Mouse (Mus musculus) midbrain, postnatal 0 days (tissue): ENCODE measurements around the gene Gm20518. TPM values are rescaled to one million over a fixed set of nuclear protein-coding genes. Genes with fewer than 3 reads are reported as not detected.
A peak's percentile ranks its signal among the peaks of the same experiment; 100 is the strongest.

Source experiments
- ATAC-seq: fragments of 200-750 bp; cut with Nextera tagmentation; 2 replicates; pipeline ENCODE4 v1.8.0; 2017; ENCODE audit warnings: moderate number of reproducible peaks, mild to moderate bottlenecking, moderate TSS enrichment, moderate library complexity; ENCODE audit not compliant: low FRiP score
- DNase-seq: peaks from one replicate; pipeline ENCODE4 v3.0.0-alpha.2; 2015; ENCODE audit warnings: low spot score
- H3K27ac ChIP-seq: fragments of 300-500 bp; sonication (generic); 2 replicates; pipeline ENCODE4 v1.5.1; 2014; ENCODE audit warnings: low read depth, mild to moderate bottlenecking, low read length, mixed read lengths
- H3K27me3 ChIP-seq: fragments of 300-500 bp; sonication (generic); 2 replicates; pipeline ENCODE4 v1.6.1; 2014; ENCODE audit warnings: low read length, control low read depth, mixed read lengths; ENCODE audit not compliant: insufficient read depth
- H3K36me3 ChIP-seq: fragments of 300-500 bp; sonication (generic); 2 replicates; pipeline ENCODE4 v1.6.1; 2014; ENCODE audit warnings: low read length, control low read depth, mixed read lengths; ENCODE audit not compliant: insufficient read depth
- H3K4me1 ChIP-seq: fragments of 300-500 bp; sonication (generic); 2 replicates; pipeline ENCODE4 v1.6.1; 2014; ENCODE audit warnings: mild to moderate bottlenecking, control low read depth, antibody characterized with exemption, low read length, mixed read lengths; ENCODE audit not compliant: insufficient read depth
- H3K4me2 ChIP-seq: fragments of 300-500 bp; sonication (generic); 2 replicates; pipeline ENCODE4 v1.6.1; 2014; ENCODE audit warnings: low read depth, mild to moderate bottlenecking, low read length, mixed read lengths; ENCODE audit not compliant: poor library complexity, severe bottlenecking
- H3K4me3 ChIP-seq: fragments of 300-500 bp; sonication (generic); 2 replicates; pipeline ENCODE4 v1.5.1; 2014; ENCODE audit warnings: low read depth, mild to moderate bottlenecking, low read length, moderate library complexity
- H3K9ac ChIP-seq: fragments of 300-500 bp; sonication (generic); replicated peaks from 2 replicates; pipeline ENCODE4 v1.6.1; 2014; ENCODE audit warnings: mild to moderate bottlenecking, low read length, moderate library complexity, mixed read lengths; ENCODE audit not compliant: poor library complexity, severe bottlenecking
- H3K9me3 ChIP-seq: fragments of 300-500 bp; sonication (generic); 2 replicates; pipeline ENCODE4 v1.6.1; 2016; ENCODE audit warnings: low read length, control low read depth
- CTCF ChIP-seq: IDR thresholded peaks from 2 replicates; pipeline ENCODE4 v1.5.1; 2016; ENCODE audit warnings: antibody characterized with exemption, mild to moderate bottlenecking
- WGBS: fragments of 180-500 bp; shearing (Covaris S2); extraction: QIAGEN DNeasy Blood & Tissue Kit; methylation state at CpG from one replicate; pipeline ENCODE4 v1.1.7; 2014; 5-methylcytosine and 5-hydroxymethylcytosine counted together
- polyA plus RNA-seq: library from polyadenylated mRNA; unstranded; fragments of >200 nt; fragmentation: Nextera tagmentation; extraction: Ambion mirVana; gene quantifications from 2 replicates; pipeline ENCODE4 v1.2.1, GENCODE M21; 2015
- total RNA-seq: library from RNA; depleted of rRNA; stranded (reverse); fragments of >200 nt; gene quantifications from 2 replicates; pipeline ENCODE4 v1.2.3, GENCODE M21; 2014

Gm20518 gene
- total and polyA plus RNA-seq, 2 experiments from 2014 or later = 0.15 to 1.6 TPM

GRCm38 (mm10) chr16:17849486-17849885 lies 42.0 kb downstream of the Gm20518 start:
- Histone ChIP-seq H3K4me1 (no peaks in the 10 kb centered on the region), H3K27ac (no peak overlapping the region), H3K4me2 (no peak overlapping the region), H3K27me3 (no peaks in the 10 kb centered on the region), H3K36me3 (peaks cover 67% of the 10 kb centered on the region), H3K9ac (no peak overlapping the region), H3K9me3 (no peaks in the 10 kb centered on the region), H3K4me3 (no peak overlapping the region)
- DNase-seq (no peak), ATAC-seq (no peak)
- WGBS = 87% methylated on average over 6 of the region's 6 CpGs
- no peak for TF ChIP-seq CTCF

GRCm38 (mm10) chr16:17848928-17849327 lies 42.5 kb downstream of the Gm20518 start:
- peak overlapping the region; percentile 19; the same call in 1 of the 2 replicates for H3K27ac ChIP-seq
- TF ChIP-seq CTCF = peak; percentile 93
- H3K4me2 ChIP-seq = no peak overlapping the region
- H3K9ac ChIP-seq = no peak overlapping the region
- no peaks in the 10 kb centered on the region for H3K4me1 ChIP-seq
- WGBS = 24% methylated on average over 1 of the region's 1 CpGs
- H3K36me3 ChIP-seq = peaks cover 70% of the 10 kb centered on the region
- ATAC-seq = peak; percentile 59; the same call in 1 of the 2 replicates
- no peaks in the 10 kb centered on the region for H3K27me3 ChIP-seq
- H3K9me3 ChIP-seq = no peaks in the 10 kb centered on the region
- H3K4me3 ChIP-seq = no peak overlapping the region
- DNase-seq = peak; percentile 88

- H3K4me3 ChIP-seq = no peak overlapping the region
- WGBS = 95% methylated on average over 6 of the region's 6 CpGs
- H3K27me3 ChIP-seq = no peaks in the 10 kb centered on the region
- no peaks in the 10 kb centered on the region for H3K9me3 ChIP-seq
- no peaks in the 10 kb centered on the region for H3K4me1 ChIP-seq
- peak overlapping the region; percentile 19; the same call in 1 of the 2 replicates for H3K27ac ChIP-seq
- H3K4me2 ChIP-seq = no peak overlapping the region
- DNase-seq (no peak), ATAC-seq (0 out of 2 replicates have a peak, but pooled peaks have one; percentile 28)
- no peak for TF ChIP-seq CTCF
- no peak overlapping the region for H3K9ac ChIP-seq
- peaks cover 72% of the 10 kb centered on the region for H3K36me3 ChIP-seq
Observed at GRCm38 (mm10) chr16:17848431-17848830, 43.0 kb downstream of the Gm20518 start.

GRCm38 (mm10) chr16:17843701-17844365 lies 47.6 kb downstream of the Gm20518 start:
- H3K4me3 ChIP-seq = no peak overlapping the region
- H3K9me3 ChIP-seq = no peaks in the 10 kb centered on the region
- H3K27ac ChIP-seq = no peak overlapping the region
- no peak for ATAC-seq
- DNase-seq = no peak
- H3K4me1 ChIP-seq = no peaks in the 10 kb centered on the region
- no peak for TF ChIP-seq CTCF
- peaks cover 71% of the 10 kb centered on the region for H3K36me3 ChIP-seq
- H3K4me2 ChIP-seq = no peak overlapping the region
- 92% methylated on average over 10 of the region's 10 CpGs for WGBS
- H3K9ac ChIP-seq = no peak overlapping the region
- H3K27me3 ChIP-seq = no peaks in the 10 kb centered on the region

- H3K4me2 ChIP-seq = no peak overlapping the region
- no peaks in the 10 kb centered on the region for H3K27me3 ChIP-seq
- no peak for TF ChIP-seq CTCF
- no peaks in the 10 kb centered on the region for H3K9me3 ChIP-seq
- ATAC-seq = no peak
- no peak for DNase-seq
- H3K27ac ChIP-seq = no peak overlapping the region
- no peak overlapping the region for H3K9ac ChIP-seq
- H3K4me1 ChIP-seq = no peaks in the 10 kb centered on the region
- WGBS = 92% methylated on average over 7 of the region's 7 CpGs
- no peak overlapping the region for H3K4me3 ChIP-seq
- H3K36me3 ChIP-seq = peaks cover 70% of the 10 kb centered on the region
Observed at GRCm38 (mm10) chr16:17842437-17842836, 49.0 kb downstream of the Gm20518 start.

- no peaks in the 10 kb centered on the region for H3K9me3 ChIP-seq
- no peak for TF ChIP-seq CTCF
- no peak overlapping the region for H3K4me2 ChIP-seq
- H3K27me3 ChIP-seq = no peaks in the 10 kb centered on the region
- no peak overlapping the region for H3K9ac ChIP-seq
- H3K4me3 ChIP-seq = no peak overlapping the region
- peaks cover 50% of the 10 kb centered on the region for H3K36me3 ChIP-seq
- WGBS = 85% methylated on average over 4 of the region's 4 CpGs
- no peak overlapping the region for H3K27ac ChIP-seq
- DNase-seq = no peak
- ATAC-seq = no peak
- H3K4me1 ChIP-seq = 0 out of 2 replicates have a peak, but pooled peaks cover 5% of the 10 kb centered on the region
Observed at GRCm38 (mm10) chr16:17839976-17840375, 51.5 kb downstream of the Gm20518 start.
